In the genomic region with DNA sequence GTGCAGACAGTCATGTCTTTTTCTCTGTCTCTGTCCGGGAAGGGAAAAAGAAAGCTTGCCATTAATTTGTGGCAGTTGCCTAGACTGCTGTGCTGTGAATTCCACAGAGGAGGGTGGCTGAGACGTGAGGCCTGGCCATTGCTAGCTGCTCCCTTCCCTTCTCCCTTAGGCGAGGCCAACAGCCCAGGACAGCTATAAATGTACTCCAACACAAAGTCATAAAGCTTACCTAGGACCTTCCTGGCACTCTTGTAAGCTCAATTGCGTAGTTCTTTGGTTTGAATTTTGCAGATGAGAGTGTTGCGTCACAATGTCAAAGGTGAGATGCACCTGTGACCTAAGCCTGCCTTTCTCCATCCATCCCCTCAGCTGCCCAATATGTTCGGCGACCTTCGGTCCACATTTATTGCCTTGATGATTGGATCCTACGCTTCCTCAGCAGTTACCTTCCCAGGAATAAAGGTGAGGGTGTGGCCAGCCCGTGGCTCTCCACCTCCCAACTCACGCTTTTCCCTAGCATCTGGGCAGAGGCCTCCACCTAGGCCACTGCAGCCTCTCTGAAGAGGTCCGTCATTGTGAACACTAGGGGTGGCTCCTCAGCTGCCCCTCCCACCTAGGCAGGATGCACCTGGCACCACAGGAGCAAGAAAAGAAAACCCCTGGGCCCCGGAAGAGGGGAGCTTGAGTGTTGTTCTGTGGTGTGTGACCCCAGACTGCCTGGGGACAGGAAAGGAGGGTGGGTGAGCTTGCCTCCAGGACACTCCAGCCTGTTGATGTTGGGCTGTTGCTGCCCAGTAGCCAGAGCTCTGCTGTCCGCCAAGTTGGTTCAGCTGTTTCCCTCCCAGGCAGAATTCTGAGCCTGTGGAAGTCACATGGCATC, we compare ENCODE assay signal across 12 mouse cellular contexts. TPM values are rescaled to one million over a fixed set of nuclear protein-coding genes. Genes with fewer than 3 reads are reported as not detected.
DNase-seq lines count a peak whose midpoint lies in the region; ATAC-seq and TF ChIP-seq lines count a peak whose summit lies in the region.
"Had no signal": no experiment of that assay in that cellular context is flagged by ENCODE, and none has a peak within 500 bp of the region (broad histone marks: within the 10 kb centered on the region; RNA-seq: fewer than 3 reads in every experiment).

No protein-coding gene starts in this region.

- no peak overlapping the region for H3K27ac ChIP-seq in lung, embryonic 15.5 days
- H3K27ac ChIP-seq: hindbrain, embryonic 12.5 days; limb, embryonic 12.5 days had no signal

- no peaks in the 10 kb centered on the region for H3K9me3 ChIP-seq in lung, embryonic 15.5 days
- H3K9me3 ChIP-seq: hindbrain, embryonic 12.5 days had no signal

- DNase-seq in cerebellum, adult 11-12 months = peak; percentile 44
- DNase-seq in cerebellum, adult 9-10 months = no peak
- no peak for DNase-seq in lung, postnatal 25 days (ENCODE audit: low spot score)
- peak; percentile 82 to 92 for DNase-seq in thymus, postnatal 36 days
- DNase-seq in ovary, postnatal 36 days (ENCODE audit: low spot score) = no peak
- DNase-seq: kidney, postnatal 4 days; right cerebral cortex, postnatal 25 days had no signal

- no peak overlapping the region for H3K9ac ChIP-seq in lung, embryonic 15.5 days
- H3K9ac ChIP-seq: hindbrain, embryonic 12.5 days; limb, embryonic 12.5 days had no signal

- 0 out of 2 replicates have a peak, but pooled peaks have one; percentile 17 for ATAC-seq in lung, embryonic 15.5 days (ENCODE audit: borderline replicate concordance, extremely low read depth, low FRiP score, low TSS enrichment)
- no peak for ATAC-seq in cerebellum, adult (ENCODE audit: insufficient number of reproducible peaks, low FRiP score, low TSS enrichment)

- no peak for TF ChIP-seq POLR2A in myocyte (IDR thresholded peaks at IDR 0.05; ENCODE audit: insufficient read length, low read depth)

- no peaks in the 10 kb centered on the region for H3K36me3 ChIP-seq in lung, embryonic 15.5 days
- no peaks in the 10 kb centered on the region for H3K36me3 ChIP-seq in myocyte (ENCODE audit: control insufficient read depth, insufficient read depth)
- H3K36me3 ChIP-seq: limb, embryonic 12.5 days had no signal

- 69% methylated on average over 14 of the region's 14 CpGs for WGBS in lung, embryonic 15.5 days

- H3K4me3 ChIP-seq in lung, embryonic 15.5 days = no peak overlapping the region
- H3K4me3 ChIP-seq in myocyte = no peak overlapping the region
- H3K4me3 ChIP-seq: hindbrain, embryonic 12.5 days; limb, embryonic 12.5 days had no signal

- no peak overlapping the region for H3K4me2 ChIP-seq in lung, embryonic 15.5 days
- no peak overlapping the region for H3K4me2 ChIP-seq in myocyte (ENCODE audit: low read depth)
- H3K4me2 ChIP-seq: hindbrain, embryonic 12.5 days; limb, embryonic 12.5 days had no signal

- H3K4me1 ChIP-seq in lung, embryonic 15.5 days = peaks cover 11% of the 10 kb centered on the region
- H3K4me1 ChIP-seq: hindbrain, embryonic 12.5 days had no signal

- H3K27me3 ChIP-seq in lung, embryonic 15.5 days = no peaks in the 10 kb centered on the region
- no peaks in the 10 kb centered on the region for H3K27me3 ChIP-seq in myocyte (ENCODE audit: control insufficient read depth, insufficient read depth, insufficient read length)
- H3K27me3 ChIP-seq: hindbrain, embryonic 12.5 days; limb, embryonic 12.5 days had no signal

- no peak overlapping the region for H3ac ChIP-seq in myocyte (ENCODE audit: control insufficient read depth, insufficient read length)

- H3K79me2 ChIP-seq in myocyte (ENCODE audit: control insufficient read depth, insufficient read depth) = no peaks in the 10 kb centered on the region

TF ChIP-seq in myocyte, 11 proteins besides CTCF, POLR2A, EP300 and RAD21:
- TF ChIP-seq CEBPB (IDR thresholded peaks at IDR 0.05; ENCODE audit: insufficient read depth, poor library complexity, severe bottlenecking) (no peak), MYOG (IDR thresholded peaks at IDR 0.05; ENCODE audit: control insufficient read depth in 1 of 3, insufficient read depth in 1 of 3, insufficient read length in 2 of 3, low read depth in 2 of 3) (peak in 2 of 3 experiments; percentile 51 to 73), TCF3 (IDR thresholded peaks at IDR 0.05; ENCODE audit: insufficient read length, low read depth) (no peak), REST (IDR thresholded peaks at IDR 0.05; ENCODE audit: insufficient read depth, insufficient read length) (no peak), SRF (IDR thresholded peaks at IDR 0.05; ENCODE audit: control insufficient read depth, insufficient read length, low read depth) (no peak), USF1 (IDR thresholded peaks at IDR 0.05; ENCODE audit: low read depth) (no peak), MYOD1 (IDR thresholded peaks at IDR 0.05; ENCODE audit: control insufficient read depth in 1 of 3, insufficient read length in 2 of 3, low read depth in 2 of 3) (peak in 1 of 3 experiments; percentile 53), E2F4 (IDR thresholded peaks at IDR 0.05; ENCODE audit: insufficient read depth) (no peak), POLR2AphosphoS2 (IDR thresholded peaks at IDR 0.05; ENCODE audit: insufficient read length, low read depth) (no peak)

RNA-seq across cellular contexts. Expression of gene Pitpna, which starts 27.1 kb away (rescaled TPM):
- polyA plus RNA-seq in lung, embryonic 15.5 days (2015; fragmentation: Nextera tagmentation; extraction: Ambion mirVana) = 73.4 and 76.8 TPM in 2 replicates
- polyA plus RNA-seq in myocyte (2012; fragmentation: generic; extraction: Trizol) = 125 TPM

RNA-seq across cellular contexts. Expression of gene Slc43a2, which starts 29.3 kb away (rescaled TPM):
- 5.6 and 6.9 TPM in 2 replicates for polyA plus RNA-seq in lung, embryonic 15.5 days (2015; fragmentation: Nextera tagmentation; extraction: Ambion mirVana)
- 15.9 TPM for polyA plus RNA-seq in myocyte (2012; fragmentation: generic; extraction: Trizol)

RNA-seq across cellular contexts. Expression of gene Scarf1, which starts 47.4 kb away (rescaled TPM):
- polyA plus RNA-seq in lung, embryonic 15.5 days (2015; fragmentation: Nextera tagmentation; extraction: Ambion mirVana) = 16.2 and 16.3 TPM in 2 replicates
- polyA plus RNA-seq in myocyte (2012; fragmentation: generic; extraction: Trizol) = 0.06 TPM

RNA-seq across cellular contexts. Expression of gene Rilp, which starts 50.9 kb away (rescaled TPM):
- polyA plus RNA-seq in lung, embryonic 15.5 days (2015; fragmentation: Nextera tagmentation; extraction: Ambion mirVana) = 0.66 and 0.83 TPM in 2 replicates
- polyA plus RNA-seq in myocyte (2012; fragmentation: generic; extraction: Trizol) = 4.6 TPM

Comparison
In these comparisons a context has a peak if more than half of its experiments do, and no peak if none do; other contexts are left out.
1. DNase-seq: peak in cerebellum, adult 11-12 months (single experiment) and thymus, postnatal 36 days (2 of 2); none in cerebellum, adult 9-10 months (single experiment), lung, postnatal 25 days (single experiment) and ovary, postnatal 36 days (single experiment).
2. RNA of gene Scarf1, which starts 47.4 kb away (polyA plus RNA-seq): 16.2 to 16.3 TPM in lung, embryonic 15.5 days; 0.06 TPM in myocyte (single experiment); every median in the first group is over 10 times any median in the second.